Mouse (Mus musculus) cerebellum, postnatal 25 days (tissue): ENCODE measurements at regions not wholly inside any gene's neighbourhood (a gene's known extent, or its start where the extent isn't known, plus 50 kb on each side); places are given as distances from the start of the nearest gene placed in this dataset.
A peak's percentile ranks its signal among the peaks of the same experiment; 100 is the strongest.
"Not testable (repeated sequence)": the region's sequence is repeated elsewhere in the genome, so short reads cannot be mapped to it uniquely, and the experiment has no call there.

Source experiments
- DNase-seq, 2 experiments: peaks; one replicate each; pipeline ENCODE4 v3.0.0; 2021; ENCODE audit warnings: mixed read lengths in 2 of 2

DNA sequence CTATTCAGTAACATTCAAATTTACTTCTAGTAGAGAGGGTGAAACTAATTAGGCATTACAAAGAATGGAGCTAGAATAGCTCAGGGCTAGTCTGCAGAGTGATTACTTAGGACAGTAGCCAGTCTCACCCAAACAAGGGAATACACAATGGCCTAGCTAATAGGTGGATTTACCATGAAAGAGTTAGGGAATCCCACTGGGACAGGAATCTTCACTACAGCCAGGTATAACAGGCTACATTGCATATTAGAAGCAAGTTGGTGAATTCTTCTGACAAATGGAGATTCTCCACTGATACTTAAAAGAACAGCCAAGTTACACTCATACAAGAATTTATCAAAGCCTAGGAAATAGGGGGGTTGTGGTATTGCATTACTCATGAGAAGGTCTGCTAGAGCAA is 670.2 kb upstream of the Chrm3 start:
- not testable (repeated sequence) for DNase-seq

DNA sequence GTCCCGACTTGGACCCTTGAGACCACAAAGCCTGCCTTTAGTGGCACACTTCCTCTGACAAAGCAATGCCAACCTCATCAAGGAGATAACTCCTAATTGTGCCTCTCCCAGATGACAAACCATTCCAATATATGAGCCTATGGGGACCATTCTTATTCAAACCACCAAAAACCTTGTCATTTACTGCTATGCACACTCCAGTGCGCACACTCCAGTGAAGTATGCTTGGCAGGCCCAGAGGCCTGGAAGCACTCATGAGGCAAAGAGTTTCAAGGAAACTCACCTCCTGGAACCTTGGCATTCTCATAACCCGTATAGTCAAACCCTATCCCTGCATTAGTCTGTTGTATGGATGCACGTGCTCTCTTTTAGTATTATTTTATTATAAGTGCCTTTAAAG is 669.7 kb upstream of the Chrm3 start:
- DNase-seq: no peak

DNA sequence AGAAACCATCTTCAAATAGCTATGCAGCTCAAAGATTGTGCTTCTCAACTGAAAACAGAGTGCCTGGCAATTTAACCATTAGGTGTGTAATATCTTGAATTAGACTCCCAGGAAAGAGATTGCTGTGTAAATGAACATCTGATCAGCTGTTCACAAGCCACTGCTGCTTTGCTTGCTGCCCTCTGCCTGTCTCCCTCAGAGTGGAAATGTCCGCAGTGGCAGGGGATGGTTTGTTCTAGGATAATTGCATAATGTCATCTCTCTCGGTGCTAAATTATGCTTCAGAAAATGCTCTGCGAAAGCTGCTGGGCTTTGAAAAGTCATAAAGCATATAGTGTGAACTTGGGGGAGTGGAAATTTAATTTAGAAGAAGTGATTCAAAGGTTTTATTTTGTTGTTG is 665.3 kb upstream of the Chrm3 start:
- no peak for DNase-seq

DNA sequence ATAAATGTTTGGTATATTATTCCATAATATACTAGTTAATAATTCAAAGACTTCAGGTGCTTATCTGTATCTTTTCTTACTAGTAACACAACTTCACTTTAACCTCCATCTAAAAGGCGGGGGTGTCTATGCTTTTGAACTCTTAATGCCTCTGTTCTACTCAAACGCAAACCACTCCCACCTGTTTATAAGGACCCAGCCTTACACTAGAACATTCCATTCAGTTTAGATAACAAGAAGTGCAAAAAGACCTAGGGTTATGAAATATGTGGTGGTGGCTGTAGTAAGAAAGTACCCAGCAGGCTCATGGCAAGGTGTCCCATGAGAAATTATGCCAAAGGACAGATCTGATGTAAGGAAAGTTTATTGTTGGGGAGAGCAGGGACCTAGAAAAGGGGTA is 663.8 kb upstream of the Chrm3 start:
- DNase-seq: no peak

DNA sequence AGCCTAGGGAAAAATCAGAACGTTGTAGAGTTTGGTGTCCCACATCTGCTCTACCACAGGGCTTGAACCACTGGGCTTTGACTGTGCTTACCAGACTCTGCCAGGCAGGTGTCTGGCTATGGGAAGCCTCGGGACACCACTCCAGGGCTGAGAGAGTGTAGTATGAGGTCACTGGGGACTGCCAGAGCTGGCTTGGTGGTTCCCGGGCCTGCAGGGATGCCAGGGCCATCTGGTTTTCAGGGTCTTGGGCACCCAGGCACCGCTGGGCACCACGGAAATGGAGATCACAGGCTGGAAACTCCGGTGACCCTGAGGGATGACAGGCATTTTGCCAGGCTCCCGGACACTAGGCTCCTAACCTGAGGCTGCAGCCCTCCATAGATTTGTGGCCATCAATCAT is 656.9 kb upstream of the Chrm3 start:
- DNase-seq: no peak

DNA sequence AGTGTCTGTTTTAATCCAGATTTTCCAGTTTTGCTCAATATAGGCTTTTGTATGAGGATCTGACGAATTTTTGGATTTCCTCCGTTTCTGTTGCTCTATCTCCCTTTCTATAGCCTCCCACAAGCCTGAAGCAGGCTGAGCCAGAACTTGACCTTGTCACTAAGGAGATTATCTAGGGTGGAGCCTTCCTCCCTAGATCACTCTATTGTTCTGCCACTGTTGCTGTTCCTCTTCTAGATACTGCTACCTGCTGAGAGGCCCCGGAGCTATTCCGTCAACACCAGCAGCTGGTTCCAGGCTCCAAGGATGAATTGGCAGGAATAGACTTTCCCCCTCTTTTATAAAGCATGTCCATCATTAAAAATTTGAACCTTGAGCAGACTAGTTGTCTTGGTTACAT is 644.7 kb upstream of the Chrm3 start:
- DNase-seq: no peak

DNA sequence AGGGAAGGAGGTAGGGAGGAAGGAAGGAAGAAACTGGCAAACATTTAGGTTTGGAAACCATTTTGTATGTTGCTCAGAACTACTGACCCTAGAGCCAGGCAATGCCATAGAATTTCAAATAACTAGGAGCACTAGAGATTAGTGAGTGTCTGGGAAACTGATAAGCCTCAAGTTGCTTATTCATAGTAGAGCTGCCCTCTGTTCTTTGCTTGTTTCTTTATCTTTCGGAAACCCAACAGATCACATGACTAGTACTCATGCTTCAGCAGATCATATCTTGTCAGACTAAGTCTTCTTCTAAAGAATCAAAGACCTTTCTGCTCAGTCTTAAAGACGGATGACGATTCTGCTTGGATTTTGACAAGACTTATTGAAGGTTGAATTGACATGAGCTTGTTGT is 630.5 kb upstream of the Chrm3 start:
- no peak for DNase-seq

DNA sequence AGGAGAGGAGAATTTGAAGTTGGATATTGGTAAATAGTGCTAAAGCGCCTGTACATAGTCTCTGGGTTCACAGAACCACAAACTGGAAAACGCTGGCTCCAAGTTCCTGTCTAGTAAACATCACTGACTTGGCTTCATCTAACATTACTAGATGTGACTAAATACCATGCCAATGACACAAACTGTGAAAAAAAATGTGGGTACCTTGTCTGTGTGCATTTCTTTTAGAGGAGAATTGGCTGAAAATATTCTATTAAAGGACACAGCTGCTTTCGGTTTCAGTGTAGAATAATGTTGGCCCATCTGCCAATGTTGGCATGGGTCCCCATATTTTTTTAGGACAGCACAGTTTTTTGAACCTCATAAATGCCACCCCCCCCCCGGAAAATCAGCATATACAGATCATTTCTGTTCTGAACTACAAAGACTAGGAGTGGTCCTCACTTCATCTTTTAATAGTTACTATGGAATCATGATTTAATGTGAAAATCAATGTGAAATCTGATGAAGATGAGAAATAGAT is 629.9 kb upstream of the Chrm3 start:
- DNase-seq: peak in 1 of 2 experiments; percentile 9

DNA sequence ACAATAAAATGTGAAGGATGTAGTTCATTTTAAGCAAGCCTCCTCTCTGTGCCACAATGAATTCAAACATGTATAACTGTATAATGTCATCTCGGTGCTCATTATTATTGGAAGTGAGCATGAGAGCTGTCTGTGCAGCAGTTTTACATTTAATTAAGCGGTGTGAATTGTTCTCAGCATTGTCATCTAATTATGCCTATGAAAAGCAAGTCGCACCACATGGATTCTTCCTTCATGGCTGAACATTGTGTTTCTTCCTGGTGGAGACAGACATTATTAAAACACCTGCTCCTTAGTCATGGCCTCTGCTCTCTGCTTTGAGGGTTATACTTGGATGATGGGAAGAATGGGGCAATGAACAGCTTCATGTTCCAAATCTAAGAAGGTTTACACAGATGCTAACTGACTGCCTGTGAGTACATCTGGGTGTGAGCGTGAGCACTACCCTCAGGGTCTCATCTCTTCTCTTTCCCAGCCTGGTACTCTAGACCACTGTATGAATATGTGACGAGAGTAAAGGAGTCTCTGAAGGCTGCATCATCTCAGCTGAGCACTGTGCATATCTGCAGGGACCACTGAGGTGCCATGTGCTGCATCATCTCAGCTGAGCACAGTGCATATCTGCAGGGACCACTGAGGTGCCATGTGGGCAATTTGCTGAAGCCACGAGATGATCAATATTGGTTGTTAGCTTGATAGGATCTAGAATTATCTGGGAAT is 628.6 kb upstream of the Chrm3 start:
- DNase-seq: no peak

DNA sequence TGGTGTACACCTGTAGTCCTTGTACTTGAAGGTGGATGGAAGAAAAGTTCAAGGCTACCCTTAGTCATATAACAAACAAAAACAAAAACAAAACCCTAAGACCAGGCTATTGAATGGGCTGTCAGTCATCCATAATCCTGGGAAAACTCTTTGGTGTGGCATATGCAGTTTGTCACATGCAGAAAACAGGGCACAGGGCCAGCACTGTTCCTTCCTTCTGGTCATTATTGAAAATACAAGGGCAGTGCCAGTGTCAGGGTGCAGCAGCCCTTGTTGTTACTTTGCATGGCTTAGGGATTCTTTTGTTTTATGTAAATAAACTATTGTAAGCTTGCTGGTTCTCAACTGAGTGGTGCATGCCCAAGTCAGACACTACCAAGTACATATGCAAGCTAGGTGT is 623.1 kb upstream of the Chrm3 start:
- peak in 1 of 2 experiments; percentile 18 for DNase-seq

DNA sequence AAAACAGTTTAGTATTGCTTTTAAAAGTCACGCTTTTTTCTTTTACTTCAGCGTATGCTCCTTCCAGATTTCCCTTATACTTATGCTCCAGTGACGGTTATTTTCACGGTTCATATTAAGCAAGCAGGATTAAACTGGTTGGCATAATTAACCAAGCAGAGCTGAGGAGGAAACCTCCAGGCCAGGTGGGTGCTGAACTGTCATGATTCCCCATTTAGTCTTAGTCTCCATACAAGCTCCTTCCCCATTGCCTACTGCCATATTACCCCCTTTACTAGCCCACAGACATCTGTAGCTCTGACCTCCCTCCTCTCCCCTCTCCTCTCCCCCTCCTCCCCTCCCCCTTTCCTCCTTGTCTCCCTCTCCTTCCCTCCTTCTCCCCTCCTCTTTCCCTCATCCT is 621.9 kb upstream of the Chrm3 start:
- DNase-seq: no peak

DNA sequence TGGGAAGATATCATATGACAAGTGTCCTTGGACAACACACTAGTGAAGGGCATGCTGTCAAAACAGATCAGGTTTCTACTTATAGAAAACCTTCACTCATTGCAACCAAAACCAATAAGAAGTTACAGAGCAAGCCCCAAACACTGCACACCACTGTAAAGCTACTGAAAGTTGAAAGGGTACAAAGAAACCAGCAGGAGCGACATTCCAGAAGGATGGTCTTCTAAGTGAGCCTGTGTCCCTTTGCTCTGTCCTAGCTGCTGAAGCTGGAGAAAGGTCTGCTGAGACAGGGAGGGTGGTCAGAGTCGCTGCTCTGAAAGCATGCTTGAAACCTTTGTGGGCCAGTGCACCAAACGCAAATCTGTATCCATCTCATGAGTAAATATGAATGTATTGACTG is 611.3 kb upstream of the Chrm3 start:
- DNase-seq: no peak

DNA sequence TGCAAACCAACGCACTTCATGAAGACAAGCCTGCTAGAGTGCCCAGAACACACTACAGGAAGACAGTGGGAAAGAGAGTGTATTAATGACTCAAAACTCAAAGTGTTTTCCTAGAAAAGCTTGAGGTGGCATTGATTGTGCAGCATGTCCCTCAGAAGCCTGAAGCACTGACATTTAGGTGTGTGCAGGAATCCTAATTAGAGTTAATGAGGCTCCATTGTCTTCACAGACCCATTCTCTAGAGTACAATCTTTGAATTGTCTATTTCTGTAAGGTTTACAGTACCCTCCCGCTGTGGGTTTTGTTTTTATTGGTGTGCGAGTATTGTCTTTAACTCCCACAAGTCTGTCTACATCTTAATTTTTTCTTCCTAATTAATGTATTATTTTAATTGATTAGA is 610.1 kb upstream of the Chrm3 start:
- DNase-seq: no peak

DNA sequence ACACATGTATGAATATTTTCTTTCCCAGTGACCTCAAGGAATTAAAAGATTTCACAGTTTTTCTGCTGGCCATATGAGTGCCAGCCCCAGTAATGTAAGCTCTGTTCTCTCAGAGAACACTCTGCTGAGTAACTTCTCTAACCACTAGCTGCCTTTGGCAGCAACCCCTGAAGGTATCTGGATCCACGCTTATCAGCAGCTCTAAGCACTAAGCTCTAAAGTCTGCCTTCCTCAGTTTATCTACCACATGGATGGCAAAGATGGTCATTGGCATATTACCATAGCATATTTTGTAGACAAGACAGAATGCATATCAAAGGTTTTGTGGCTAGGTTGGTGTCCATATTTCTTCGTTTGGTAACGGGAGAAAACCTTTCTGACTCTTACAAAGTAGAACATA is 592.3 kb upstream of the Chrm3 start:
- no peak for DNase-seq

DNA sequence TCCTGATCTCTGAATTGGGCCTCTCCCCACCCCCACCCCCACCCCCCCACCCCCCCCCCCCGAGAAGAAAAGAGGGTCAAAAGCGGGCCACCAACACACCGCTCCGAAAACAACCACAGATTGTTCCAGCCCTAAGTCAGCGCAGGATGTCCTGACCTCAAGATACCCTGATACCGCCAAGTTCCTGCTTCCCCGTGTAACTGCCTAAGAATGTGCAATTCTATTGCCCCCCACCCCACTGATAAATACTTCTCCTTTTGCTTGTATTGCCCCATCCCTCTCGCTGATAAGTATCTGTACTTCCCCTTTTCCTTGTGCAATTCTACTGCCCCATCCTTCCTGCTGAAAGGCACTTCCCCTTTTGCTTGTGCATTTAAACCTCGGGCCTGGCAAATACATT is 590.0 kb upstream of the Chrm3 start:
- not testable (repeated sequence) for DNase-seq

DNA sequence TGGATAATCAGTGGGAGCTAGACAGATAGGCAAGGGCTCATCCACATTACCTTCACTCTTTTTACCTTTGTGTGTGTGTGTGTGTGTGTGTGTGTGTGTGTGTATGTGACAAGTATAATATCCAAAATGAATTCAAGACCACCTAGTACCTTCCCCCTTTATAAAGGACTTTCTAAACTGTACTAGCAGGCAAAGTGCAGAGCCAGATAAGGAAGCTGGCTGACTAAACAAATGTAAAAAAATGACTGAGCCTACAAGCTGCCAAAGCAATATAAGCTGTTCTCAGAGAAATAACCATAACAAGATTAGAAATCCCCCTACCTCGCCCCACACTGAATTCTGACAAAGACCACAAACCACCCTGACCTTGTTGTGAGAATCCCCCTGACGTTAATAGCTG is 586.8 kb upstream of the Chrm3 start:
- no peak for DNase-seq

DNA sequence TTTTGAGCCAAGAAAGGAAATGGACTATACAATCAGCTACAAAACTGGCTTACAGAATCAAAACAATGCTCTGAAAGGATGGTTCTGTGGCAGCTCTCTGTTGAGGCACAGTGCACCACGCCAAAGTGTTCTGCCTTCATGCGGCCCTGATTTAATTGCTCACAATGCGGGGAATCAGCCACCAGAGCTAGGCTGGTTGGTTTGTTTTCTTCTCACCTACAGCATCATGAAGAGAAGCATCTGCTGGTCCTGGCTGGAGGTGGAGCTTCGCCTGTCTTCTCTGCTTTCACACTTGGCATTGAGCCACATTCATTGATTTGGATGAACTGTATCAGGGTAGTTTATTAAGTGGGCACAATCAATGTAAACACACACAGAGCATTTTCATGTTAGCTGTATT is 583.2 kb upstream of the Chrm3 start:
- peak; percentile 5 to 27 for DNase-seq

DNA sequence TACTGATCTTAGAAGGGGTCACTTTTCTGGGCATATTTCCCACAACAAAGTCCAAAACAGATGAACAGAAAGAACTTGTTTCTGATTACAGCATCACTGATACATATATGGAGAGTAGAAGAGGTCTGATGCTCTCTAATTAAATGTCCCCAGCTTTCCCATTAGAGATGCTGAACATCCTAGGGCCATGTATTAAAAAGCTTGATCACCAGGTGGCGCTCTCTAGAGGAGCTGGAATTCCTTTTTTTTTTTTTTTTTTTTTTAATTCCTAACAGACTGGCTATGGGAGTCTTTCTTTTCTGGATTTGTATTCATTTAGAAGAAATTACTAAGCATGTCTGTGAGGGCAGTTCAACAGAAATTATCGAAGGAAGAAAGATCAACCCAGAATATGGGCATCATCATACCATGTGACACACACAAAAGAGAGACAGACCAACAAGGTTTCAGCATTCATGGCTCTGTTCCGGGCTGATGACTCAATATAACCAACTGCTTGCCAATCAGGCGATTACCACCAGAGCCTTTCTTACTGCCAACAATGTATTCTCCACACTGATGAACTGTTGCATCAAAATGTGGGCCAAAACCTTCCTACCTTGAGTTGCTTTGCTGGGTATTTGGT is 581.5 kb upstream of the Chrm3 start:
- DNase-seq: peak in 1 of 2 experiments; percentile 54

DNA sequence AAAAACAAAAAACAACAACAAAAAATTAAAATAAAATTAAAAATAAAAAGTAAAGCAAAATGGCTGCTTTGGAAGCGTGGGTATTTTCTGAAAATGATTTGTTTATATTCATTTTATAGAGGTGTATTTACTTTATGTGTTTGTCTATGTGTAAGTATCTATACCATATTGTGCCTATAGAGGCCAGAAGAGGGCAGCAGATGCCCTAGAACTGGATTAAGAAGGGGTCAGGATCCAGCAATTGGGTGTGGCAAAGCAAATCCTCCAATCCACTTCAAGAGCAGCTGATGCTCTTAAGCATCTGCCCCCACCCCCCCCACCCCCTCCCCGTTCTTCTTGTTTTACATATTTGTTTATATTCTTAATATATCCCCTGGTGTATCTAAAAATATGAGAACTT is 577.6 kb upstream of the Chrm3 start:
- DNase-seq: no peak

DNA sequence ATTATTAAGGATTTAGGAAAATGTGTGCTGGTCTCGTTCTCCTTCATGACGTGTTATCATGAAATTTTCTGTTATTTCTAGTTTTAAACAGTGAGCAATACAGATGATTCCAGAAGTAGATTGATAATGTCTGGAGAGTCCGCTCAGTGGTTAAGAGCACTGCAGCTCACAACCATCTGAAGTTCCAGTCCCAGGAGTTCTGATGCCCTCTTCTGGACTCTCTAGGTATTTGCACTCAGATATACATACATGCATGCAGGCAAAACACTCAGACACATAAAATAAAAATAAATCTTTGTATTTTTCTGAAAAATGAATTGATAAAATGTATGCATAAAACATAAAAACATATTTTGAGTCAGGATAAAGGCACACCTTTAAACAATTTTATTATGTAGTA is 570.1 kb upstream of the Chrm3 start:
- DNase-seq: no peak

DNA sequence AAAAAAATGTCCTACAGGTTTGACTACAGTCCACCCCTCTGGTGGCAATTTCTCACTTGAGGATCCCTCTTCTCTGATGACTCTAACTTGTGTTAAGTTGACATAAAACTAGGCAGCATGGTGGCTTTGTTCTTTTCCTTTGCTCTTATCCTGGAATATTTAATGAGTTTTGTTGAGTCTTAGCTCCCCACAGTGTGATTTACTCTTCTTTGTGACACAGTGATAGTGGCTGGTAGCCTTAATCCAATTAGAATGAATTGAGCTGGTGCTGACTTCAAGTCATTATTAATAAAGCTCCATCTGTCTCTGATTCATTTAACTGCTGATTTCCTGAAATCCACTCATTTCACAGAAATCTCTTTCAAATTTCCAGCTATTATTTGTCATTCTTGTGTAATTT is 553.7 kb upstream of the Chrm3 start:
- no peak for DNase-seq

DNA sequence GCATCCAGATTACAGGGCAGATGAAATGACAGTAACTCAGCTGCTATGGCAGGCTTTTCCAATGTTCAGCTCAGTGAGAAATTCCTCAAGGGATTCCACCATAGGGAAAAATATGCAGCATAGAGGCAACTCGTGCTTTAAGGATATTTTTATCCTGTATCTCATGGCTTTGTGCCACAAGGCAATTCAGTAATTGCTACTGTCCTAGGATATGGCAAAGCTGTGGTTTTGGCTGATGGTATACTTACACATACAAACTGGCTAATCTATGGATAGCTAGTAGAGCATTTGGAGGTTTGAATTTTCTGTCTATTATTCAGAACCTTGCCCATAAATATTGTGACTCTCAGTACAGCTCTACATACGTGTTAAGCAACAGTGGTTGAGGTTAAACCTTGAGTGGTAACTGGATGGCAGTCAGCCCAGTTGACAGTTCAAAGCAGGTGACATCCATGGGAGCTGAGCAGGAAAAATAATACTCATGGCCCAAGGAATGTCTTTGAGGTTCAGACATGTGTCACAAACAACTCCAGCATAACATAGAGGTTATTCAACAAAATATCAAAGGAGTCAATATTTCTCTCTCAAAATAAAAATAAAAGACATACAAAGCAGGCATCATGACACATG is 548.6 kb upstream of the Chrm3 start:
- peak in 1 of 2 experiments; percentile 2 for DNase-seq

DNA sequence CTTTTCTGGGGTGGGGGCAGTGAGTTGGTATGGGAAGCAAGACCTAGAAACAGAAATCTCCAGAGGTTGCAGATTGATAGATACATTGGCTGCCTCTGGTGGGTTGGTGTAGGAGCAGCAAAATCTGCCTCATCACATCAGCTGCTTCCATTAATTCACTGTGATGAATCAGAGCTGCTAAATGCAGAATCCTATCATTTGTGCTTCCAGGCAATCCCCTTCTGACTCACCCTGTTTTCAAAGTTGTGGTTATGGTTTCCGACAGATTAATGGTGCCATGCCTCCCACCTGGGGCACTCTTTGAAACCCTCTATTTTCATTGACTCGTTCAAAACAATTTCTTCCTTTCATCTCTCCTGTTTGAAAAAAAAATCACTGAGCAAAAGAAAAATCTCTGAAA is 507.2 kb upstream of the Chrm3 start:
- no peak for DNase-seq

DNA sequence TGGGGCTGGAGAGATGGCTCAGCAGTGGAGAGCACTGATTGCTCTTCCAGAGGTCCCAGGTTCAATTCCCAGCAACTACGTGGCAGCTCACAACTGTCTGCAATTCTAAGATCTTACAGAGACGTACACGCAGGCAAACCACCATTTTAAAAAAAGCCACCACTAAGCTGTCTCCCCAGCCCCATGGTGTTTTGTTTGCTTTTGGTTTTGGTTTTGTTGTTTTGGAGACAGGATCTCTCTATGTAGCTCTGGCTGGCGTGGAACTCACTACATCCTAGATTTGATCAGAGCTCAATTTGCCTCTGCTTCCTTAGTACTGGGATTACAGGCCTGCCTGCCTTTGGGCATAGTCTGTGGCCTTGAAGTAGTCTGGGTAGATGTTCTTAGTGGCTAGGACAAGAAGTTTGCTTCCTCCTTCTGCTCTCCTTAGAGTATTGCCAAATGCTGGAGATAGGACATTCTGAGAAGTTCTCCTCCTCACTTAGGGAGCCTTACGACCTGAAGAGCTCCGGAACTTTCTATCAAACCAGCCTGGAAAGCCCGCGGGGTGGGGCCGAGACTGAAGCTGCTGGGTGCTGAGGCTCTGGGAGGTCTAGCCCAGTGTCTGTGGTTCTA is 495.4 kb upstream of the Chrm3 start:
- not testable (repeated sequence) for DNase-seq
